27 mouse cellular contexts compared by ENCODE assay signal in the genomic region with DNA sequence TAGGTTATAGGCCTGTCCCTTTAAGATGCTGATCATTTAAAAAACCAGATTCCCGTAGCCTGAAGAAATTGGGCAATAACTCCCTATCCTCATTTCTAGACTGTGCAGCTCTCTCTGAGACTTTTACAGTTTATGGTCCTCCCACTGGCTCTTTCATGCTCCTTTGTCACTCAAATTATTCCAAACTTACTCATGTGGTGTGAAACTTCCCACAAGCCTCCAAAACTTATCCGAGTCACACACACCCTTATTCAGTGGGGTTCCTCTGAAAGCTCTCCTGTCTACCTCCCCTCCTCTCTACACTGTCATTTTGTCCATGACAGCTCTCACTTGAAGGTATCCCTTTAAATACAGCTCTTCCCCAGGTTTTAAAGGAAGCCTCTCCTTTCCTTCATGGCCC. TPM values are rescaled to one million over a fixed set of nuclear protein-coding genes. Genes with fewer than 3 reads are reported as not detected.
"Had no signal": no experiment of that assay in that cellular context is flagged by ENCODE, and none has a peak within 500 bp of the region (broad histone marks: within the 10 kb centered on the region; RNA-seq: fewer than 3 reads in every experiment).

No protein-coding gene starts in this region.

- H3K27me3 ChIP-seq: liver, embryonic 15.5 days; lung, embryonic 15.5 days; megakaryocyte, embryonic 14.5 days; midbrain, embryonic 12.5 days; midbrain, embryonic 15.5 days; neural tube, embryonic 12.5 days had no signal

- H3K9me3 ChIP-seq: liver, embryonic 15.5 days; lung, embryonic 15.5 days; megakaryocyte, embryonic 14.5 days; midbrain, embryonic 12.5 days; midbrain, embryonic 15.5 days; neural tube, embryonic 12.5 days had no signal

- H3K27ac ChIP-seq: liver, embryonic 15.5 days; lung, embryonic 15.5 days; macrophage; midbrain, embryonic 12.5 days; midbrain, embryonic 15.5 days; neural tube, embryonic 12.5 days had no signal

- DNase-seq: liver, postnatal 0 days; lung, adult 2 months; lung, postnatal 14 days; lung, postnatal 36 days; retina, postnatal 1 day; right cerebral cortex, postnatal 14 days; spleen, adult 18-20 months; thymus, adult 18-20 months; thymus, postnatal 14 days; thymus, postnatal 36 days had no signal

- ATAC-seq: liver, postnatal 0 days; lung, postnatal 0 days; midbrain, embryonic 15.5 days had no signal

- H3K36me3 ChIP-seq: liver, embryonic 15.5 days; lung, embryonic 15.5 days; midbrain, embryonic 12.5 days; midbrain, embryonic 15.5 days; neural tube, embryonic 12.5 days had no signal

- H3K4me1 ChIP-seq: liver, embryonic 15.5 days; lung, embryonic 15.5 days; megakaryocyte, embryonic 14.5 days; midbrain, embryonic 15.5 days; neural tube, embryonic 12.5 days had no signal

- H3K9ac ChIP-seq: liver, embryonic 15.5 days; liver, postnatal 0 days; lung, embryonic 15.5 days; midbrain, embryonic 12.5 days; midbrain, embryonic 15.5 days; neural tube, embryonic 12.5 days had no signal

- H3K4me2 ChIP-seq: liver, embryonic 15.5 days; lung, embryonic 15.5 days; midbrain, embryonic 12.5 days; midbrain, embryonic 15.5 days; neural tube, embryonic 12.5 days had no signal

- H3K4me3 ChIP-seq: liver, embryonic 15.5 days; lung, embryonic 15.5 days; megakaryocyte, embryonic 14.5 days; midbrain, embryonic 12.5 days; midbrain, embryonic 15.5 days; neural tube, embryonic 12.5 days had no signal

RNA-seq across cellular contexts. Expression of a gene that starts 46.0 kb away (rescaled TPM):
- total RNA-seq: megakaryocyte progenitor cell, adult 5-6 weeks; midbrain, postnatal 0 days; monocyte, adult 5-6 weeks; neutrophil, adult 5-6 weeks had no signal
- polyA plus RNA-seq: liver, embryonic 15.5 days; liver, postnatal 0 days; lung, adult 2 months; lung, embryonic 15.5 days; lung, postnatal 0 days; macrophage; midbrain, embryonic 12.5 days; midbrain, embryonic 15.5 days; midbrain, postnatal 0 days; neural tube, embryonic 12.5 days; neural tube, embryonic 14.5 days; small intestine, adult 2 months; stomach, embryonic 14.5 days; stomach, embryonic 16.5 days; thymus, postnatal 0 days had no signal

RNA-seq across cellular contexts. Expression of a gene that starts 46.4 kb away (rescaled TPM):
- total RNA-seq: megakaryocyte progenitor cell, adult 5-6 weeks; monocyte, adult 5-6 weeks; neutrophil, adult 5-6 weeks had no signal
- polyA plus RNA-seq: macrophage had no signal
